Mouse (Mus musculus): ENCODE measurements around the gene Prrt4.
A peak's percentile ranks its signal among the peaks of the same experiment; 100 is the strongest.

Prrt4 gene

DNA sequence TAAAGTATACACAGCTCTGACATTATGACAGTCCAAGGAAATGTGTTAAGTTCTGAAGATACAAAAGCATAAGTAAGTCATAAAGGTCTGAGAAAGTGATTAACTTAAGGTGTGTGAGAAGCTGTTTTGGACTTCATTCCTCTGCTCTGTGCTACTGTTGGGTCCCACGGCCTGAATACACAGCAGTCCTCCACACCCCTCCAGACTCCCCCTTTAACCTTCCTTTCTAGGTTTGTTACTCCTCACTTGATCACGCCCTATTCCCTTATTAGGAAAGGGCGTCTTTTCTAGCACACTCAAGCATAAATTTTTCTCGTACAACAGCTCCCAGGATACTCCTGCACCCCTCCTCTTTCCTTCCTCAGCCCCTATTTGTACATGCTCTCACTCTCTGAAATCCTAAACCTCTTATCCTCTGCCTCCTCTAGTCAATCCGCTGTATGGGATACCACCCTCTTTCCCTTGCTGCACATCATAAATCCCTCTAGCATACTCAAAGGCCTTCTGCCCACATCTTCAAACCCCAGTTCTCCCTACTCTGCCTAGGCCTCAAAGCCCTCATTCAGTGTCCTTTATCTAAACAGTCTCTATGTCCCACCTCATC lies 31.9 kb downstream of the Prrt4 start:
- no peak for DNase-seq

DNA sequence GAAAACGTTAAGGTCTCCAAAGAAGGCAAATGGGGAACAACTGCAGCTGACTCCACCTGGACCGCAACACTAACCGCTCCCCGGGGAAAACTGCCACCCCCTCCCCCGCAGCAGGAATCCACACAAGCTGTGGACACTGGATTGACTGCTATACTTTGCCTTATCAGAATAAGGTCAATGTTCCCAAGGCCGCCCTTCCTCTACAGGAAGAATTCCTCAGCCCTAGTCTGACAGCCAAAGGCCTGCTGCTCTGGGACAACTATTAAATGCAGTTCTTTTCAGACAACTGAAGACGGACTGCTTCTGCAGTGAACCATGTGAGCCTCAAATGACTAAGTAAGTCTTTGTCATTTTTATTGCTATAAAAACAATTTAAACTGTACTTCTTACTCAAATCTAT lies 32.7 kb downstream of the Prrt4 start:
- DNase-seq = peak; percentile 65

DNA sequence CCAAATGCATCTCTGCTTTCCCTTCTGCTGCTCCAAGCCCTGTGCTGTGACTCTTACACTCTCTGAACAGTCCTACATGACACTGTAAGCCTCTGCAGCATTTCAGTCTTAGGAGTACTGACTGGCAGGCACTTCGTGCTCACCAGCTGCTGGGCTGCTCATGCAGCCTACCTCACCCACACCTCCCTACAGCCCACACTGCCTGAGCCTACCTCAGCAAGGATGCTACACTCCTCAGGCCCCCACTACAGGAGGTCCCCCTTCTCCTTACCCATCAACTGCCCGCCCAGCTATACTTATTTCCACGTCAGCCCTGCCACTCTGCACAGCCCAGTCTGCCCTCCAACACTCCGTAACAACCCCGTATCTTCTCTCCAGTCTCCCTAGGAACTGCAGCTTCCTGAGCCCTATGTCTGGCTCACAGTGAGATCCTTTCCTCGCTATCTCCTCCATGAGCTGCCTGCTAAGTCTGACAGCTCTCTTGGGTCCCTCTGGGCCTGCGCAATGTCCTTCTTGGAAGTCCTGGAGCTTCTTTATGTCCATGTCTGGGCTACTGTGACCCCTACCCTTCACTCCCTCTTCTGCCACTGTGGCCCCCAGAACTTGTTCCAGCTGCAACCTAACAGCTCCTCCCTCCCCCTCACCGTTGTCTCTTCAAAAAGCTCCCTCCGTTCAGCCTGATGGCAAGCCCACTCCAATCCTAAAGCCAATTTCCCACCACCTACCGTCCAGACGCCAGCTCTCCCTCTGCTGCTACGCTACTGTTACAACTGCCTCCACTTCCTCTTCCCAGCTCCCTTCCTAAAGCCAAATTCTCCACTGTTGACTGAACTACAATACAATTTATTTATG lies 33.7 kb downstream of the Prrt4 start:
- DNase-seq = peak; percentile 21

DNA sequence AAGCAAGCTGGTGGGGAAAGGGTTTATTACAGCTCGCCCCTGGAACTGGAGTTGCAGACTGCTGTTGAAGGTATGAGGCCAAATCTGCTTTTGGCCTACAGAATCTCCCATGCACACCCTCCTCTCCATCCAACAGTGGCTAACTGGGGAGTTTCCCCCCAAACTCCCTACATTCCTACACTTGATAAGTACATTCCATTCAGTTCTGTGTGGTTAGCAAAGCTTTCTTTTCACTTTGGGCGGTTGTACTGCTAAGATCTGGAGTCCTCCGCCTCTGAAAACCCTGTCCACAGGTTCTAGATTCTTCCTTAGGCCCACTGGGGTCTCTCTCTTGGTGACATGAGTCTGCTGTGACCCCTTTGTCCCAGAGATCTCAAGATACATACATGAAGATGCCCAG lies 34.4 kb downstream of the Prrt4 start:
- no peak for DNase-seq

DNA sequence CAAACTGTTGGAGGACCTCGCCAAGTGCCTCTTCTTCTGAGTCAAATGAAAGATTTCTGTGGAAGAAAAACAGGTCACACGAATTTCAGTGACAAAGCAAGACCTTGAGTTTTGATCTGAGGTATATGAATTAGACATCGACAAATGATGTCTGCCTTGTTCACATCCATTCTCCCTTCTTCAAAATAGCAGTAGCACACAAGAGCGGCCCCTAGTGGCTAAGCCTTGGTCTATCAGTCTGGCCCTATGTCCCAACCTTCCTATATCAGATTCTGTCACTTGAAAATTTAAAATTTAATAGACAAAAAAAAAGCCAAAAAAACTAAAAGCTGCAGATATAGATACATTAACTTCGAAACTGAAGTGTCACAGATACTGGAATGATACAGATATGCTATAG lies 35.8 kb downstream of the Prrt4 start:
- DNase-seq = peak; percentile 78

DNA sequence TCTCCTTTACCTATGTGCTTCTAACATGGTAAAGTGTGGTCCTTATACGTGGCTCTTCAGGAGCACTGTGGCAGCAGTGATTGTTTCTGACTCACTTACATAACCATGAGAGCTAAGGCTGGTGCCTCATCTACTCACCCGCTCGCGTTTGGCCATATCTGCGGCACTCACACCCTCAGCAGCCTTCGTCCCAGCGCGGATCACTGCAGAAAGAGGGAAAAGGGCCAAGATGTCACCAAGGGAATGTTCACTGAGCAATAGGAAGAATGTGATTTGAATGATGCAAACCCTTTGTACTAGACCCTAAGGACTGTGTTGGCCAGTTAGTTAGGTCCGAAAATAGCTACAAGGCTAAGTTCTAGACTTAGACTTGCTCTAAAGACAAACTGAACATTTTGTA lies 41.9 kb downstream of the Prrt4 start:
- no peak for DNase-seq

DNA sequence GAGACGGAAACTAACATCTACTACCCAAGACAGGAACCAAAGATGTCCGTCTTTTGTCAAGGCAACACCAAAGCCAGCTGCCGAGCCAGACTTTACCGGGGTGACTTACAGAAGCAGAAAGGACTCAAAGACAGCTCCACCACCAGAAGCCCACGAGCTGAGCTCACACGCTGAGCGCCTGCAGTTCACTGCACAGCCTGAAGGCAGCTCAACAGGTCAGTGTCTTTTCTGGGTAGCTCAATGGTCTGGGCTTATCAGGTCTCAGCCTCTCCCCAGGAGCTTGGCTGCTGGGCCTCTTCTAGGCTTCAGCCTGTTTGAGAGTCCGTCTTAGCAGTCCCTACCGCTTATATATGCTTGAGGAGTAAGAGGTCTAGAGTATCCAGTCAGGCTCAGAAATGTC lies 46.3 kb downstream of the Prrt4 start:
- DNase-seq = no peak

DNA sequence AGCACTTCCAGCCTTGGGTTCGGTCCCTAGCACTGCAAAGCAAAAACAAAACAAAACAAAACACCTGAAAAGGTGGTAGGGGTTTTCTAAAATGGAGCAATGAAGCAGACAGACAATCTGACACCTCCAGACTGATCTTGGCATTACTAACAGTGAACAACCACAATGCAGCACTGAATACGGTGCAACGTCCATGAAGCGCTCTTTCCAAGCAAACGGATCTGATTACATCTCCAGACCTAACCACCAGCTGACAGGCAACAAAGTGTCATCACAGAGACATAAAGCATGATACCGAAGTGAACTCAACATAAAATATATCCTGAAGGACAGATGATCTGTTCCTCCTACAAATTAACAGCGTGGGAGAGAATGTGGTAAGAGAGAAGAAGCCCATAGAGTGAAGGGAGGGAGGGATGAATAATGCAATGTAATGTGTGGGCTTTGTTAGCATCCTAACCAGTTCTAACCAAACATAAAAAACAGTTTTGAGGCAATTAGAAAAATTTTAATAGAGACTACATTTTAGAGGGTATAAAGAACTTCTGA lies 52.4 kb downstream of the Prrt4 start:
- DNase-seq = no peak

DNA sequence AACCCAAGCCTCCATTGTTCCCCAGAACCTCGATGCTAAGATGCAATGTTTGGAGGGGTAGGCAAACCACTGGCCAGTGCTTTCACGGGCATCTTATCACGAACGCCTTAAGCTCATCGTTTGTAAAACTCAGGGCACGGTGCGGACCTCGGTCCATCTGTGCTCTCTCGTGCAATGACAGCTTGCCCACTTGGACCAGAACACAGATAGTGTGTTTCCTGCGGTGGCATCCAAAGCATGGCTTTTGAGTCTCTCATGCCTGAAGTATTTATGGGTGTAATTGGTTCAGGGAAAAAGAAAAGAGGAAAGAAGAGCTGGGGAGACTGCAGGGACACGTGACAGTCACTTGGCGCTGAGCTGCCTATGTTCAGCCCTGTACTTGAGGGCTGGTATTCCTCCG lies 59.4 kb downstream of the Prrt4 start:
- DNase-seq = no peak
